Mouse (Mus musculus) liver, adult 10 weeks (tissue): ENCODE data around the gene Slu7. TPM values are rescaled to one million over a fixed set of nuclear protein-coding genes. Genes with fewer than 3 reads are reported as not detected.

Experiments
- polyA plus RNA-seq: library from polyadenylated mRNA; stranded (reverse); fragments of 350-450 nt; fragmentation: Illumina TruSeq; extraction: RNeasy Lipid Tissue Mini Kit (QIAGEN cat#74804); gene quantifications from one replicate; pipeline ENCODE4 v1.2.3, GENCODE M21; 2014; ENCODE audit warnings: low read depth, low replicate concordance

The Slu7 gene
- 32.8 TPM for polyA plus RNA-seq

DNA sequence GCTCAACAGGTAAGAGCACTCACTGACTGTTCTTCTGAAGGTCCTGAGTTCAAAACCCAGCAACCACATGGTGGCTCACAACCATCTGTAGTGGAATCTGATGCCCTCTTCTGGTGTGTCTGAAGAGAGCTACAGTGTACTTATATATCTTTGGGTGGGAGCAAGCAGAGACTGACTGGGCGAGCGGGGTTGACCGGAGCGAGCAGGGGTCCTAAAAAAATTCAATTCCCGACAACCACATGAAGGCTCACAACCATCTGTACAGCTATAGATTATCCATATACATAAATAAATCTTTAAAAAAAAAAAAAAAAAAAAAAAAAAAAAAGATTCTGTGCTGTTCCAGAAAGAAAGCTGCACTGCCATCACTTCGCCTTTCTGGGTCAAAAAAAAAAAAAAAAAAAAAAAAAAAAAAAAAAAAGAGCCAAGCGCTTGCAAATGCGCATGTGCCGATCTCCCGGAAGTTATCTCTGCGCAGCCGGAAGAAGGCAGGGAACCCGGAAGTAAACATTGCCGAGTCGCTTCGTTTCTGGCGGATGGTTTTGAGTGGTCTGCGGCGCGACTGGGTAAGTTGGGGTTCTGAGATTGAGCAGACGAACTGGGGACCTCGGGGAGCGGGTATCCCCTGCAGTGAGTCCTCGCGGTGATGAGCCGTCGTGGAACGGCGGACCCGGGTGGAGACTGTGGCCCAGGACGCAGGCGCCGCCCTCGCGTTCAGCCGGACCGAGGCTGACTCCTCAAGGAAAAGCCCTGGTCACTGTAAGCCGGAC is at the start of gene Slu7:
Gene Slu7 (plus strand): TSS at position 491 of the 770 bp plus-strand sequence.

DNA sequence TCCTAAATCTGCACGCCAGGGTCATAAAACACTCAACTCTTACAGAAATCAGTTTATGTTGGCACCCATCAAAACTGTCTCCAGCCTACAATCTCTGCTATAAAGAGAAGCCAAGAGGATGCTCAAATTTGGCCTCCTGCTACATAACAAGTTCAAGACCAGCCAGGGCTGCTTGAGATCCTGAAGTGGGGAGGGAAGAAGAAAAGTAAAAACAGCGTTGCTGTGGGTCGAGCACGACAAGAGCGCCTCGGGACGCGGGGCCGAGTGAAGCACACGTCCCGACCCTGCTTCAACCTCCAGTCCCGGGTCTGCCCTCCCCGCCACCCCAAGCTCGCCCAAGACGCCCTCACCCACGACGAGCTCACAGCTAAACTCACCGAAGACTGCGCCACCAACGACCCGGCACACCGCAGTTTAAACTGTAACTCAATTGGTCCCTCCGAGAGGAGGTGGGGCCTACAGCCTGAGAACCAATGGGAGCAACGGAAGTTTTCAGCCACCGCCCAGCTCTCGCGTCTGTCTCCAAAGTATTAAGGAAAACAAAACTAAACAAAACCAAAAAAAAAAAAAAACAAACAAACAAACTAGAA is 7.6 kb upstream of the Slu7 start, which contains the start of gene Pttg1:
Gene Pttg1 (minus strand): TSS at position 428 of the 590 bp plus-strand sequence.

GRCm38 (mm10) chr11:43474225-43474774 is 40.8 kb downstream of the Slu7 start, which contains the start of gene C1qtnf2:
C1qtnf2 (plus strand) TSS chr11:43474276.

Other genes starting within 250 kb of the Slu7 start
- gene Pttg1, start 7.5 kb upstream of the Slu7 start, polyA plus RNA-seq, result 34.5 TPM
- gene C1qtnf2, start 40.5 kb downstream of the Slu7 start, polyA plus RNA-seq, result not detected
- 0.32 TPM for gene Ccnjl, start 95.0 kb downstream of the Slu7 start, polyA plus RNA-seq
- not detected for gene 4933415A04Rik, start 153.3 kb downstream of the Slu7 start, polyA plus RNA-seq
- gene Fabp6, start 167.8 kb downstream of the Slu7 start, polyA plus RNA-seq, result not detected
- gene Pwwp2a, start 248.3 kb downstream of the Slu7 start, polyA plus RNA-seq, result 13.8 TPM